Mouse (Mus musculus) CH12.LX (cell line): ENCODE results near the gene St6gal1. TPM values are rescaled to one million over a fixed set of nuclear protein-coding genes. Genes with fewer than 3 reads are reported as not detected.

ENCODE experiments used
- DNase-seq: peaks from one replicate; pipeline ENCODE4 v3.0.0-alpha.2; 2013; ENCODE audit errors: extremely low read depth
- H3K27ac ChIP-seq: 2 replicates; pipeline ENCODE4 v1.5.1; 2012; ENCODE audit warnings: low read depth, mild to moderate bottlenecking, control low read depth, moderate library complexity; ENCODE audit not compliant: insufficient read depth
- H3K27me3 ChIP-seq: replicated peaks from 2 replicates; pipeline ENCODE3; 2012; ENCODE audit warnings: inconsistent platforms
- H3K36me3 ChIP-seq, 2 experiments: replicated peaks in 1 of 2; 2 replicates each; pipeline versions ENCODE3 to v1.6.1; 2012; ENCODE audit warnings: inconsistent platforms in 1 of 2, low read length in 1 of 2, mild to moderate bottlenecking in 1 of 2, mixed read lengths in 1 of 2, moderate library complexity in 1 of 2; ENCODE audit not compliant: control insufficient read depth in 1 of 2, insufficient read depth in 1 of 2
- H3K4me1 ChIP-seq, 2 experiments: 2 replicates each; pipeline ENCODE4 v1.6.1; 2012; ENCODE audit warnings: inconsistent platforms in 1 of 2, moderate library complexity in 1 of 2; ENCODE audit not compliant: insufficient read depth in 2 of 2, control insufficient read depth in 1 of 2
- H3K4me2 ChIP-seq: 2 replicates; pipeline ENCODE4 v1.6.1; 2012; ENCODE audit warnings: low read depth, mild to moderate bottlenecking, control low read depth; ENCODE audit not compliant: poor library complexity, insufficient read depth, severe bottlenecking
- H3K4me3 ChIP-seq, 3 experiments: fragments of 150-350 bp in 1 of 3; sonication (generic) in 1 of 3; replicated peaks in 1 of 3; 2 replicates each; pipeline versions ENCODE3 to v1.5.1; 2011 to 2012; ENCODE audit warnings: low read depth in 2 of 3, low read length in 2 of 3, mild to moderate bottlenecking in 2 of 3, moderate library complexity in 2 of 3, control low read depth in 1 of 3, improper control_type of control experiment in 1 of 3, inconsistent platforms in 1 of 3, mixed read lengths in 1 of 3; ENCODE audit not compliant: poor library complexity in 1 of 3
- H3K79me2 ChIP-seq: replicated peaks from 2 replicates; pipeline ENCODE4 v1.6.1; 2012; ENCODE audit warnings: mild to moderate bottlenecking, moderate library complexity; ENCODE audit not compliant: control insufficient read depth, poor library complexity, insufficient read depth, severe bottlenecking; ENCODE audit errors: extremely low read depth
- H3K9ac ChIP-seq: 2 replicates; pipeline ENCODE4 v1.6.1; 2012; ENCODE audit warnings: low read depth, mild to moderate bottlenecking, control low read depth, moderate library complexity; ENCODE audit not compliant: insufficient read depth
- H3K9me3 ChIP-seq: replicated peaks from 2 replicates; pipeline ENCODE3; 2012; ENCODE audit warnings: low read length, inconsistent platforms, mixed read lengths
- CHD1 ChIP-seq: IDR thresholded peaks from 2 replicates; pipeline ENCODE4 v1.6.1; 2012; ENCODE audit warnings: low read depth, low read length, improper control_type of control experiment, inconsistent platforms
- CTCF ChIP-seq, 2 experiments: IDR thresholded peaks in 1 of 2; conservative IDR thresholded peaks in 1 of 2; 2 replicates each; pipeline ENCODE4 v1.5.1; 2011 to 2012; ENCODE audit warnings: low read depth in 2 of 2, low read length in 2 of 2, improper control_type of control experiment in 1 of 2, inconsistent platforms in 1 of 2, mild to moderate bottlenecking in 1 of 2, moderate library complexity in 1 of 2
- GABPA ChIP-seq: IDR thresholded peaks from 2 replicates; pipeline ENCODE4 v1.6.1; 2012; ENCODE audit warnings: low read depth, low read length, improper control_type of control experiment, inconsistent platforms; ENCODE audit not compliant: insufficient replicate concordance
- HCFC1 ChIP-seq: IDR thresholded peaks from 2 replicates; pipeline ENCODE4 v1.6.1; 2012; ENCODE audit warnings: low read depth, mild to moderate bottlenecking, inconsistent platforms, low read length, improper control_type of control experiment
- JUN ChIP-seq: IDR thresholded peaks from 2 replicates; pipeline ENCODE4 v1.6.1; 2011; ENCODE audit warnings: low read depth, mild to moderate bottlenecking, low read length, improper control_type of control experiment, moderate library complexity; ENCODE audit not compliant: insufficient read depth
- KAT2A ChIP-seq: IDR thresholded peaks from 2 replicates; pipeline ENCODE4 v1.6.1; 2012; ENCODE audit warnings: low read length, improper control_type of control experiment, inconsistent platforms; ENCODE audit not compliant: insufficient replicate concordance
- MAFK ChIP-seq: IDR thresholded peaks from 2 replicates; pipeline ENCODE4 v1.6.1; 2011; ENCODE audit warnings: low read length, improper control_type of control experiment; ENCODE audit not compliant: insufficient replicate concordance
- MAX ChIP-seq: IDR thresholded peaks from 2 replicates; pipeline ENCODE4 v1.6.1; 2011; ENCODE audit warnings: low read length, improper control_type of control experiment
- NRF1 ChIP-seq: IDR thresholded peaks from 2 replicates; pipeline ENCODE4 v1.6.1; 2014; ENCODE audit warnings: low read depth, mild to moderate bottlenecking, inconsistent platforms, low read length, improper control_type of control experiment, moderate library complexity
- POLR2AphosphoS2 ChIP-seq: IDR thresholded peaks from 2 replicates; pipeline ENCODE4 v1.6.1; 2011; ENCODE audit warnings: low read depth, low read length, improper control_type of control experiment
- RCOR1 ChIP-seq: conservative IDR thresholded peaks from 2 replicates; pipeline ENCODE4 v1.6.1; 2012; ENCODE audit warnings: low read depth, mild to moderate bottlenecking, inconsistent platforms, low read length, improper control_type of control experiment
- TCF12 ChIP-seq: IDR thresholded peaks from 2 replicates; pipeline ENCODE4 v1.6.1; 2014; ENCODE audit warnings: low read depth, mild to moderate bottlenecking, inconsistent platforms, low read length, improper control_type of control experiment
- USF1 ChIP-seq: IDR thresholded peaks from 2 replicates; pipeline ENCODE4 v1.6.1; 2014; ENCODE audit warnings: low read depth, mild to moderate bottlenecking, inconsistent platforms, low read length, improper control_type of control experiment
- USF2 ChIP-seq: conservative IDR thresholded peaks from 2 replicates; pipeline ENCODE4 v1.6.1; 2011; ENCODE audit warnings: low read depth, low read length, improper control_type of control experiment
- ZC3H11A ChIP-seq: IDR thresholded peaks from 2 replicates; pipeline ENCODE4 v1.6.1; 2012; ENCODE audit warnings: low read depth, mild to moderate bottlenecking, inconsistent platforms, low read length, improper control_type of control experiment
- ZNF384 ChIP-seq: IDR thresholded peaks from 2 replicates; pipeline ENCODE4 v1.6.1; 2012; ENCODE audit warnings: low read depth, low read length, improper control_type of control experiment, inconsistent platforms
- dilution Hi-C: fragments of 300-500 bp; cut with MboI; formaldehyde crosslinking; loops from 2 replicates; pipeline ENCODE4 v1.14.3; 2020; ENCODE audit warnings: low sequenced_read_pairs; ENCODE audit not compliant: extremely low pct_unique_long_range_greater_than_20kb, extremely low pct_ligation_motif_present
- in situ Hi-C: fragments of 300-500 bp; cut with MboI; formaldehyde crosslinking; loops from 3 replicates; pipeline ENCODE4 v1.14.3; 2019; ENCODE audit warnings: low sequenced_read_pairs, low pct_ligation_motif_present, low pct_unique_long_range_greater_than_20kb, mixed read lengths
- polyA plus RNA-seq: library from polyadenylated mRNA; unstranded; fragments of >175 nt; gene quantifications from 2 replicates; pipeline ENCODE4 v1.2.1, GENCODE M21; 2012; ENCODE audit warnings: low read depth; ENCODE audit not compliant: insufficient read length
- total RNA-seq, 2 experiments: library from RNA; depleted of rRNA; stranded (reverse); fragments of 300-350 nt in 1 of 2; fragments of >200 nt in 1 of 2; gene quantifications; 2 replicates each; pipeline ENCODE4 v1.2.3; 2012 to 2014

Gene St6gal1
- total and polyA plus RNA-seq, 3 experiments = 64.5 to 168 (median 67.8) TPM

- Histone ChIP-seq H3K36me3 (peaks cover 69 to 93% of the 10 kb centered on the region in 2 experiments), H3K79me2 (no peaks in the 10 kb centered on the region; the same call in 1 of the 2 replicates), H3K4me3 (no peak overlapping the region), H3K9ac (no peak overlapping the region), H3K9me3 (no peaks in the 10 kb centered on the region)
- no peak for DNase-seq
- dilution Hi-C loops = no loop called here
- TF ChIP-seq USF2 (no peak), ZNF384 (no peak), HCFC1 (no peak), MAX (no peak), CTCF (conservative IDR thresholded peaks at IDR 0.05 in 1 of 2, IDR thresholded peaks at IDR 0.05 in 1 of 2; ENCODE audit: low read depth in 2 of 2, low read length in 2 of 2) (no peak), ZC3H11A (no peak), JUN (no peak), USF1 (no peak), GABPA (no peak), POLR2AphosphoS2 (no peak), MAFK (no peak), RCOR1 (no peak), CHD1 (no peak), TCF12 (no peak), KAT2A (no peak)
- TF ChIP-seq, all 38 proteins: peak for 0
- peaks cover 9 to 21% of the 10 kb centered on the region in 2 experiments for H3K4me1 ChIP-seq
- in situ Hi-C loops = no loop called here
- H3K27me3 ChIP-seq = no peaks in the 10 kb centered on the region
- H3K4me2 ChIP-seq = no peak overlapping the region
- no peak overlapping the region for H3K27ac ChIP-seq
Measured at GRCm38 (mm10) chr16:23332136-23332535, 107.6 kb downstream of the St6gal1 start.

GRCm38 (mm10) chr16:23332686-23333085 is 108.1 kb downstream of the St6gal1 start:
- no peaks in the 10 kb centered on the region for H3K9me3 ChIP-seq
- no peaks in the 10 kb centered on the region; the same call in 1 of the 2 replicates for H3K79me2 ChIP-seq
- dilution Hi-C loops = no loop called here
- H3K27me3 ChIP-seq = no peaks in the 10 kb centered on the region
- H3K4me1 ChIP-seq = peaks cover 6 to 16% of the 10 kb centered on the region in 2 experiments
- no peak for DNase-seq
- H3K36me3 ChIP-seq = peaks cover 66 to 92% of the 10 kb centered on the region in 2 experiments
- H3K9ac ChIP-seq = no peak overlapping the region
- H3K4me2 ChIP-seq = no peak overlapping the region
- H3K27ac ChIP-seq = no peak overlapping the region
- H3K4me3 ChIP-seq = no peak overlapping the region
- in situ Hi-C loops = no loop called here
- TF ChIP-seq NRF1 = no peak
